Mouse (Mus musculus) effector memory CD4-positive, alpha-beta T cell, adult 7 months (primary cell): ENCODE data around the gene Olfr727. TPM values are rescaled to one million over a fixed set of nuclear protein-coding genes. Genes with fewer than 3 reads are reported as not detected.

ENCODE experiments used
- polyA plus RNA-seq: library from polyadenylated mRNA; unstranded; fragments of 100-300 nt; shearing (Covaris generic); gene quantifications from one replicate; pipeline ENCODE4 v1.2.1, GENCODE M21; 2017

Gene Olfr727
- 0.63 TPM for polyA plus RNA-seq

DNA sequence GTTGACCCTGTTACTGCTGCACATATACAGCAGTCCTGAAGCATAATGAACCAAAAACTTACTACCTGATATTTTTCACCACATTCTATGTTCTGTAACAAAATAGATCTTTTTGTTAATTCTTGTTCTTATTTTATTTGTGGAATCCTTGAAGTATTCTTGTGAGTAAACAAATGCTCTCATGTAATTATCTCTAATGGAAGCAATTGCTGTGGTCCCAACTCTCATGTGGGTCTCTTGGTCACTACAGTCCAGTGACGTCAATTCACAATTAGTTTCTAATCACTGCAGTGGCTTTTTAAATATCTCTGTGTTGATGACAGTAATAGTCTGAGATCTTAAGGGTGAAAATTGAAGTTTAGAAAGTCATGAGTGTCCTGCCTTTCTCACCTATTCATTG is at the start of gene Olfr727:
TSS of gene Olfr727 (plus strand) at position 301 of the 400 bp plus-strand sequence.

DNA sequence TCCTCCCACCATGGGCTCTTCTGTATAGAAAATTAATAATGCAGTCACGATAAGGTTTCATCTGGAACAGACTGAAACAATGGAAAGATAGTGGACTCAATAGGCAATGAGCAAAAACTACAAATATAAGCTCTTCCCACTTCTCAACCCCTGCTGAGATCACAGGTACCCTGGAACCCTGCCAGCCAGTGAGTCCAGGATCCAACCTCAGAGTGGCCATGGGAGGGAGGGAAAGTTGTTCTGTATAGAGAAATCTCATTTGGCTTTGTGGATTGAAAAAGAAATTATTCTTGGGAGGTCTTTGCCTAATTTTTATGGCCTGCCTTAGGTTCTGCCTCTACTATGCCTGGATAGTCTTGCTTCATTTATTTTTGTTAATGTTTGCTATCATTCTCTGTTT is 32.1 kb upstream of the Olfr727 start, which contains the start of gene Olfr726:
TSS of gene Olfr726 (minus strand) at position 101 of the 400 bp plus-strand sequence.

DNA sequence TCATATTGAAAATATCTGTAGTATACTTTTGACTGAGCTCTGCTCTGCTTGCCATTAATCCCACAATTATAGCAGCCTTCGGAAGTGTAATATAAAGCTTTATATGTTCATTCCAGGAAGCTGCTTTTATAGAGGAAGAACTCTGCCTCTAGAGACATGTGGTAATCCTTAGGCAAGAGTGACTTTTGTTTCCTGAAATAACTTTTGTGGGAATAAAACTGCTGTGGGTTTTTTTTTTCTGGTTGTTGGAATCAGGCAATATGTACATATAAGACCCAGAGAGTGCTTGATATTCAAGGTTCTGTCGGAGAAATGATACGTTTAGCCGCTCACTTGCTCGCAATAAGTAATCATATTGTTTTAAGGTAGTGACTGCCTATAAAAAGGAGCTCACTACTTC is 19.6 kb downstream of the Olfr727 start, which contains the start of gene Olfr728:
TSS of gene Olfr728 (minus strand) at position 101 of the 400 bp plus-strand sequence.

DNA sequence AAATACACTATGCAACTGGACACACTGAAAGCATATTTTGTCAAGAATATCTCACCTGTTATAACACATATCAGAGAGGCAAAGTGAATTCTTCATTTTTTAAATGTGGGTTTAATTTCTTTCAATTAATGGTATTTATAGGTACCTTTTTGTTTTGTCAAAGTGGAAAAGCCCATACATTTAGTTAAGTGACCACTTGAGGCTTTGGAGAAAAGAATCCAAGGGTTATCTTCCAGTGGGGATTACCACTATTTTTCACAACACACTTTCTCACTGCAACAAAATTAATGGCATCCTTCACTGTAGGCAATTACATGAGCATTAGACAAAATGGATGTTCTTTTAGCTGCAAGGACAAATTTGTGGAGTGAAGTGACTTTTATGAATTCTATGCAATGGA is 29.8 kb downstream of the Olfr727 start, which contains the start of gene Olfr729:
TSS of gene Olfr729 (minus strand) at position 101 of the 400 bp plus-strand sequence.

Other genes starting within 250 kb of the Olfr727 start
- not detected for gene Olfr722, start 221.2 kb upstream of the Olfr727 start, polyA plus RNA-seq
- gene Olfr723, start 191.4 kb upstream of the Olfr727 start, polyA plus RNA-seq: not detected
- gene Olfr724, start 159.9 kb upstream of the Olfr727 start, polyA plus RNA-seq: not detected
- gene Olfr725, start 82.8 kb upstream of the Olfr727 start, polyA plus RNA-seq: not detected
- not detected for gene Olfr726, start 32.2 kb upstream of the Olfr727 start, polyA plus RNA-seq
- 0.52 TPM for gene Olfr728, start 19.5 kb downstream of the Olfr727 start, polyA plus RNA-seq
- gene Olfr729, start 29.7 kb downstream of the Olfr727 start, polyA plus RNA-seq: not detected
- gene Olfr730, start 65.0 kb downstream of the Olfr727 start, polyA plus RNA-seq: not detected
- gene Olfr731, start 118.7 kb downstream of the Olfr727 start, polyA plus RNA-seq: not detected
- gene Olfr732, start 161.0 kb downstream of the Olfr727 start, polyA plus RNA-seq: not detected
- gene Olfr733, start 178.3 kb downstream of the Olfr727 start, polyA plus RNA-seq: 0.15 TPM
- gene Olfr734, start 203.6 kb downstream of the Olfr727 start, polyA plus RNA-seq: not detected
- not detected for gene Olfr735, start 225.7 kb downstream of the Olfr727 start, polyA plus RNA-seq
- not detected for gene Tlr11, start 234.7 kb downstream of the Olfr727 start, polyA plus RNA-seq